Mouse (Mus musculus) C3H10T1/2 (cell line): Measurements from ENCODE around the gene Cdc25b. TPM values are rescaled to one million over a fixed set of nuclear protein-coding genes. Genes with fewer than 3 reads are reported as not detected.

ENCODE experiments used
- polyA plus RNA-seq, 2 experiments: library from polyadenylated mRNA; unstranded; fragments of >200 nt; fragmentation: generic; extraction: Trizol; gene quantifications; one replicate each; pipeline ENCODE4 v1.2.1; 2012; ENCODE audit warnings: missing spikeins in 2 of 2

Gene Cdc25b
- 10 to 100 TPM; 47.5 to 50.7 TPM for polyA plus RNA-seq

GRCm38 (mm10) chr2:131186771-131187601, at the start of gene Cdc25b, which contains the start of gene Spef1:
Gene Cdc25b (plus strand): TSS chr2:131186949.
Gene Spef1 (minus strand): TSS chr2:131187282.

DNA sequence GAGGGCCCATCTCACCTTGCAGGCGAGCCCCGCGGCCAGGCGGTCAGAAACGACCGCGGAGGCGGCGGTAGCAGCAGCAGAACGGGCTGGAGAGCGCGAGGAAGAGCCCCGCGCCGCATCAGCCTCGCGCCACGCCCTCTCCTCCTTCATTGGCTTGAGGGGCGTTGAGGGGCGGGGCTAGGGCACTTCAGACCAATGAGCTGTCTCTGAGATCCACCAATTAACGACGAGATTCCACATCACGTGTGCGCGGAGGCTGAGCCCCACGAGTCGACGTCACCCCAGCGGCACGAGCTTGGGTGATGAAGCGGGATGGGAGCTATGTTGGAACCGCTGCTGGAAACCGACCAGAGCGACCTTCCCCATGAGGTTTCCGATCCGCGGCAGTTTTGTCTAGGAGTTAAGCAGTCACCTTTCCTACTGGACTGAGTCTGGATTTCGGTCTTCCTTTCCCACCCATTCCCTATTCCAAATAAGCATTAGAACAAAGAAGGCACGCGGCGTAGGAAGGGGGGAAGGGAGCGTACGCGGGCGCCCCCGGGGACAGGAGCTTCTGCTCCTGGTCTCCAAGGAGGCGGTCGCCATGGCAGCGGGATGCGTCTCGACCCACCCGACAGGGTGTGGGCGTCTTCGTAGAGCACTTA, 26.7 kb upstream of the Cdc25b start, which contains the start of gene 1700037H04Rik:
1700037H04Rik (minus strand) TSS at position 144 of the 644 bp plus-strand sequence.

DNA sequence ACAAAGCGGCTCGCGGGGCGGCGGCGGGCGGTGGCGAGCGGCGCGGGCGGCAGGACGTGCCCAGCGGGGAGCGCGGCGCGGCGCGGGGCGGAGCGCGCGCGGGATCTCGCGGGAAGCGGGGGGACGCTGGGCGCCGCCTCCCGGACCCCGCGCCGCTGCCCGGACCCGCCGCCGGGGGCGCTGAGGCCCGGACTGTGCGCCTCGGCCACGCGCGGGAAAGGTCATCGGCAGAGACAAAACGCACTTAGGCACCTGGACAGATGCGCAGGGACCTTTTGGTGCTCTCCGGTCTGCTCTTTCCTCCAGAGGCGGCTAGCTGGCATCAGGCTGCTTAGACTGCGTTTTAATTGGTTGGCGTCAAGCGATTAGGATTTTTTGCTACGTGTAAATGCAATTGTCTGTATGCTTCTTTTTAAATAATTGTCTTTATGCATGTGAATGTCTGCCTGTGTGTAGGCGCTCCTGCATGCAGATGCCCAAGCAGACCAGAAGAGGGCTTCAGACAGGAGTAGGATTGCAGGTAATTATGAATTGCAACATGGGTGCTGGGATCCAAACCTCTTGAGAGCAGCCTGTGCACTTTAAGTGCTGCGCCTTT, 6.7 kb upstream of the Cdc25b start, which contains the start of gene Cenpb:
Cenpb (minus strand) TSS at position 78 of the 598 bp plus-strand sequence.

DNA sequence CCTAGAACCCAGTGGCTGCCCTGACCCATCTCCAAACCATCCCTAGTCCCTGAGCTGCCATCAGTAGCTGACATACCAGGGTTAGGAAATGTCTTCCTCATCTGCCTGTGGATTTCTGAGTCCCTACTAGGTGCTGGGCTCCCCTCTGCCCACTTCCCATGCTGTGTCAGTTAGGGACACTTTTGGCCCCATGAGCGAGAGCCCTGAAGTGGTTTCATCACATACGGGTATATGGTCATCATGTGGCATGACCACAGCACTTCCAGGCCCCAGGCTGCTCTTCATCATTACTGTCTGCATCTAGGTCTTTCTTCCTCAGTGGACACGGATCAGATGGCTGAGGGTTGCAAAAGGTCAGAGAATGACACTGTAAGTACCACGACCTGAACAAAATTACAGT, 20.0 kb downstream of the Cdc25b start, which contains the start of gene Ap5s1:
Ap5s1 (plus strand) TSS at position 301 of the 400 bp plus-strand sequence.

GRCm38 (mm10) chr2:131233307-131234126, 46.8 kb downstream of the Cdc25b start, which contains the start of gene Mavs:
Gene Mavs (plus strand): TSS chr2:131234063.

Other genes starting within 250 kb of the Cdc25b start
- gene Gfra4, start 143.9 kb upstream of the Cdc25b start, polyA plus RNA-seq: under 1 TPM in 1 of 2 experiments, not detected in 1; 0.05 TPM
- gene Adam33, start 123.1 kb upstream of the Cdc25b start, polyA plus RNA-seq: under 1 TPM in 1 of 2 experiments, not detected in 1; 0.08 TPM
- gene Siglec1, start 100.2 kb upstream of the Cdc25b start, polyA plus RNA-seq: under 1 TPM; 0.02 TPM
- 1 to 10 TPM; 2.0 to 5.5 TPM for gene Hspa12b, start 59.7 kb upstream of the Cdc25b start, polyA plus RNA-seq
- gene Gm11037, start 53.5 kb upstream of the Cdc25b start, polyA plus RNA-seq: not detected
- gene 1700037H04Rik, start 26.9 kb upstream of the Cdc25b start, polyA plus RNA-seq: 100 to 1,000 TPM in 1 of 2 experiments, 10 to 100 TPM in 1; 81.6 to 171 TPM
- gene Cenpb, start 6.9 kb upstream of the Cdc25b start, polyA plus RNA-seq: 100 to 1,000 TPM; 119 to 157 TPM
- gene Spef1, start 333 bp downstream of the Cdc25b start, polyA plus RNA-seq: 10 to 100 TPM in 1 of 2 experiments, 1 to 10 TPM in 1; 1.5 to 10.4 TPM
- 10 to 100 TPM; 19.7 to 32.1 TPM for gene Ap5s1, start 20.1 kb downstream of the Cdc25b start, polyA plus RNA-seq
- gene Mavs, start 47.1 kb downstream of the Cdc25b start, polyA plus RNA-seq: 10 to 100 TPM in 1 of 2 experiments, 1 to 10 TPM in 1; 7.8 to 20.3 TPM
- 10 to 100 TPM; 12.9 to 19.9 TPM for gene Pank2, start 75.5 kb downstream of the Cdc25b start, polyA plus RNA-seq
- gene Rnf24, start 165.9 kb downstream of the Cdc25b start, polyA plus RNA-seq: 1 to 10 TPM in 1 of 2 experiments, under 1 TPM in 1; 0.74 to 8.6 TPM